Mouse (Mus musculus) neural tube, embryonic 14.5 days (tissue): ENCODE measurements around the gene Prss45. TPM values are rescaled to one million over a fixed set of nuclear protein-coding genes. Genes with fewer than 3 reads are reported as not detected.

Source experiments
- ATAC-seq: fragments of 200-750 bp; cut with Nextera tagmentation; 2 replicates; pipeline ENCODE4 v1.8.0; 2017; ENCODE audit warnings: low read depth, mild to moderate bottlenecking, moderate TSS enrichment, moderate library complexity
- H3K27ac ChIP-seq: fragments of 300-500 bp; sonication (generic); 2 replicates; pipeline ENCODE4 v1.5.1; 2014; ENCODE audit warnings: low read depth, mild to moderate bottlenecking, control low read depth, low read length, moderate library complexity, mixed read lengths
- H3K27me3 ChIP-seq: fragments of 300-500 bp; sonication (generic); 2 replicates; pipeline ENCODE4 v1.6.1; 2014; ENCODE audit warnings: low read length; ENCODE audit not compliant: control insufficient read depth, insufficient read depth
- H3K36me3 ChIP-seq: fragments of 300-500 bp; sonication (generic); 2 replicates; pipeline ENCODE4 v1.6.1; 2014; ENCODE audit warnings: low read length, mixed read lengths; ENCODE audit not compliant: control insufficient read depth, insufficient read depth
- H3K4me1 ChIP-seq: fragments of 300-500 bp; sonication (generic); 2 replicates; pipeline ENCODE4 v1.6.1; 2014; ENCODE audit warnings: low read length; ENCODE audit not compliant: control insufficient read depth, insufficient read depth
- H3K4me2 ChIP-seq: fragments of 300-500 bp; sonication (generic); 2 replicates; pipeline ENCODE4 v1.6.1; 2014; ENCODE audit warnings: mild to moderate bottlenecking, low read depth, low read length, control low read depth
- H3K4me3 ChIP-seq: fragments of 300-500 bp; sonication (generic); 2 replicates; pipeline ENCODE4 v1.5.1; 2014; ENCODE audit warnings: low read depth, low read length, control low read depth, mixed read lengths
- H3K9ac ChIP-seq: fragments of 300-500 bp; sonication (generic); replicated peaks from 2 replicates; pipeline ENCODE4 v1.6.1; 2014; ENCODE audit warnings: low read depth, mild to moderate bottlenecking, control low read depth, low read length, mixed read lengths
- H3K9me3 ChIP-seq: fragments of 300-500 bp; sonication (generic); 2 replicates; pipeline ENCODE4 v1.6.1; 2016; ENCODE audit warnings: low read length; ENCODE audit not compliant: control insufficient read depth
- WGBS: fragments of 180-500 bp; shearing (Covaris S2); extraction: QIAGEN DNeasy Blood & Tissue Kit; methylation state at CpG from one replicate; pipeline ENCODE4 v1.1.7; 2014; 5-methylcytosine and 5-hydroxymethylcytosine counted together
- polyA plus RNA-seq: library from polyadenylated mRNA; unstranded; fragments of >200 nt; fragmentation: Nextera tagmentation; extraction: Ambion mirVana; gene quantifications from 2 replicates; pipeline ENCODE4 v1.2.1, GENCODE M21; 2014

The Prss45 gene
- not detected in 2 replicates for polyA plus RNA-seq

DNA sequence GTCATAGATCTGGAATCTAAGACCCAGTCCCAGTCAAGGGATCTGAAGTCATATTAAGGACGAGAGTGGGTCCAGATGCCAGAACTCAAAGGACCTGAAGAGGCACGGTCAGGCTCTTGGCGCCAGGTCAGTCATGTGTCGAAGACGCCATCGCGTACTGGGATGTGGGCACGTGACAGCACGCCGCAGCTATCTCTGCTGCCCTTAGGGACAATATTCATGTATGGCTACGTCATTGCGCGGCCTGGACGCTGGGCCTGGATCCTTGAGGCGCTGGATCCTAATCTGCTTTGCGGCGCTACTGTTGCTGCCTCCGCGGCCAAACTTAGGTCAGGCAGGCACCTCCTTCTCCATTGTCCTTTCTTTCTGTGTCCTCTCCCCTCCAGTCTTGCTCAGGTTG, at the start of gene Prss45:
Prss45 (plus strand) TSS at position 178 of the 400 bp plus-strand sequence.
- Histone ChIP-seq H3K27me3 (no peaks in the 10 kb centered on the region), H3K27ac (no peak within 1 kb of the TSS), H3K4me1 (no peaks in the 10 kb centered on the region), H3K4me2 (no peak within 1 kb of the TSS), H3K4me3 (no peak within 1 kb of the TSS), H3K9me3 (no peaks in the 10 kb centered on the region), H3K36me3 (no peaks in the 10 kb centered on the region), H3K9ac (no peak within 1 kb of the TSS)
- ATAC-seq: no peak
- WGBS: 80% methylated on average over 19 of the region's 19 CpGs

DNA sequence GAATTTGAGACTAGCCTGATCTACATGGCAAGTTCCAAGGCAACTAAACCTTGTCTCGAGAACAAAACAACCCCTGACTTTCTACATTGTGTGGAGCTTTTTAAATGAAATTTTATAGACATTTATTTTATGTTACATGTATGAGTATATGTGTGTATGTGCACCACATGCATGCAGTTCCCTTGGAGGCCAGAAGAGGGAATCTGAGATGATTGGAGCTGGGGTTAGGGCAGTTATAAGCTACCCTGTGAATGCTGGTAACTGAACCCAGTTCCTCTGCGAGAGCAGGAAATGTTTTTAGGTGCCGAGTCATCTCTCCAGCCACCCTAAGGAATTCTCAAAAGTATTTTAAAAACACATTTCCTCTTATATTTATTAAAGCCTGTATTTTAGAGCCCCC, 46.2 kb upstream of the Prss45 start:
- no peaks in the 10 kb centered on the region for H3K9me3 ChIP-seq
- no peaks in the 10 kb centered on the region for H3K4me1 ChIP-seq
- ATAC-seq: no peak
- no peaks in the 10 kb centered on the region for H3K36me3 ChIP-seq
- no peaks in the 10 kb centered on the region for H3K27me3 ChIP-seq
- H3K4me2 ChIP-seq: no peak overlapping the region
- no peak overlapping the region for H3K27ac ChIP-seq
- no peak overlapping the region for H3K9ac ChIP-seq
- no peak overlapping the region for H3K4me3 ChIP-seq
- WGBS: 89% methylated on average over 3 of the region's 3 CpGs

- Histone ChIP-seq H3K4me2 (no peak overlapping the region), H3K9me3 (no peaks in the 10 kb centered on the region), H3K4me3 (no peak overlapping the region), H3K4me1 (no peaks in the 10 kb centered on the region), H3K27me3 (no peaks in the 10 kb centered on the region), H3K27ac (no peak overlapping the region), H3K9ac (no peak overlapping the region), H3K36me3 (no peaks in the 10 kb centered on the region)
- 75% methylated on average over 4 of the region's 4 CpGs for WGBS
- ATAC-seq: no peak
Measured at GRCm38 (mm10) chr9:110790462-110790861, 43.9 kb upstream of the Prss45 start.

DNA sequence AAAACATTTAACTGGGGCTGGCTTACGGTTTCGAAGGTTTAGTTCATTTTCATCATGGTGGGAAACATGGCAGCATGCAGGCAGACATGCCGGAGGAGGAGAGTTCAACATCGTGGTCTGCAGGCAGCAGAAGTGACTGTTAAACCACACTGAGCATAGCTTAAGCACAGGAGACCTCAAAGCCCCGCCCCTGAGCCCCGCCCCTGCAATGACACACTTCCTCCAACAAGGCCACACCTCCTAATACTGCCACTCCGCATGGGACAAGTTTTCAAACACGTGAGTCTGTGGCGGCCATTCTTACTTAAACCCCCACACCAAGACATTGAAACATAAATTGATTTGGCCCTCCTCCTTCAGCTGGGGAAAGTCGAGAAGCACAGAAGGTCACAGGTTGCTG, 37.4 kb upstream of the Prss45 start:
- no peaks in the 10 kb centered on the region for H3K9me3 ChIP-seq
- 87% methylated on average over 10 of the region's 10 CpGs for WGBS
- no peak for ATAC-seq

DNA sequence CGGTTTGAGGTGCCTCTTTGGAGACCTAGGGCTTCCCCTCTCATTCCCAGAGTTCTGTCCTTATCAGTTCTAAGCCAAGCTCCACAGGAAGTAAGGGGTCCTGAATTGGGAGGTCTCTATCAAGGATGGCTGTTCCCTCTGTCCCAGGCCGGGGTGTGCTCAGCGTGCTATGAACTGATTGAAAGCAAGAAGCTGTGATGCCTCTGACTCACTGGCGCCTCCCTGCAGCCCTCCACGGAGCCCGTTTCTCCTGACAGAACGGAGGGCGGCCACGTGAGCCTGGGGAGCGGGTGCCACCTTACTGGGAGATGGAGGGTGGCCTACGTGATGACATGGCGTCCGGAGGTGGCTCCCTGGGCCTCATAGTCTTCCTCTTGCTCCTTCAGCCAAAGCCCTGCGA, 36.5 kb upstream of the Prss45 start, which contains the start of gene Prss42:
Prss42 (plus strand) TSS at position 301 of the 400 bp plus-strand sequence.
- Histone ChIP-seq H3K9ac (no peak within 1 kb of the TSS), H3K27ac (no peak within 1 kb of the TSS), H3K36me3 (no peaks in the 10 kb centered on the region), H3K4me1 (no peaks in the 10 kb centered on the region), H3K27me3 (no peaks in the 10 kb centered on the region), H3K9me3 (no peaks in the 10 kb centered on the region), H3K4me2 (no peak within 1 kb of the TSS), H3K4me3 (no peak within 1 kb of the TSS)
- no peak for ATAC-seq
- 87% methylated on average over 14 of the region's 14 CpGs for WGBS

More for the DNA sequence above, 37.4 kb upstream of the Prss45 start:
- Histone ChIP-seq H3K4me3 (no peak overlapping the region), H3K27me3 (no peaks in the 10 kb centered on the region), H3K4me2 (no peak overlapping the region), H3K27ac (no peak overlapping the region), H3K36me3 (no peaks in the 10 kb centered on the region), H3K4me1 (no peaks in the 10 kb centered on the region), H3K9ac (no peak overlapping the region)

GRCm38 (mm10) chr9:110800834-110801479, 33.4 kb upstream of the Prss45 start:
- Histone ChIP-seq H3K9me3 (no peaks in the 10 kb centered on the region), H3K36me3 (no peaks in the 10 kb centered on the region), H3K4me2 (no peak overlapping the region), H3K4me1 (no peaks in the 10 kb centered on the region), H3K4me3 (no peak overlapping the region), H3K27me3 (no peaks in the 10 kb centered on the region), H3K27ac (no peak overlapping the region), H3K9ac (no peak overlapping the region)
- no peak for ATAC-seq
- WGBS: 90% methylated on average over 8 of the region's 8 CpGs

DNA sequence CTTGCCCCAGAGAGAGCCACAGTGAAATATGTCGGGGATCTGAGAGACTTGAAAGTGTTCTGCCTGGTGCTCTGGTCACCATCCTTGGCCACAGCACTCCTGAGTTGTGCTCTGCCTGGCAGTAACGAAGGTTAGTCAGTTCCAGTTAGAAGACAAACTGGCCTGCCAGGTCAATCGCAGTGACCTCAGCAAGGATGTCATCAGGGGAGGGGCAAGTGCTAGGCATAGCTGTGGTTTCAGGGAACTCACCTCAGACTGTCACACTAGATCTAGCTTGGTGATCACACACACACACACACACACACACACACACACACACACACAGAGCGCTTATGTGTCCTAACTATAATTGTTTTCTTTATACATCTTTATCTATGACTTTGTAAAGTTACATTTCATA, 31.1 kb upstream of the Prss45 start:
- Histone ChIP-seq H3K4me2 (no peak overlapping the region), H3K4me3 (no peak overlapping the region), H3K9ac (no peak overlapping the region), H3K36me3 (no peaks in the 10 kb centered on the region), H3K9me3 (no peaks in the 10 kb centered on the region), H3K4me1 (no peaks in the 10 kb centered on the region), H3K27ac (no peak overlapping the region), H3K27me3 (no peaks in the 10 kb centered on the region)
- ATAC-seq: no peak
- whole genome bisulfite sequencing: 75% methylated on average over 4 of the region's 4 CpGs

DNA sequence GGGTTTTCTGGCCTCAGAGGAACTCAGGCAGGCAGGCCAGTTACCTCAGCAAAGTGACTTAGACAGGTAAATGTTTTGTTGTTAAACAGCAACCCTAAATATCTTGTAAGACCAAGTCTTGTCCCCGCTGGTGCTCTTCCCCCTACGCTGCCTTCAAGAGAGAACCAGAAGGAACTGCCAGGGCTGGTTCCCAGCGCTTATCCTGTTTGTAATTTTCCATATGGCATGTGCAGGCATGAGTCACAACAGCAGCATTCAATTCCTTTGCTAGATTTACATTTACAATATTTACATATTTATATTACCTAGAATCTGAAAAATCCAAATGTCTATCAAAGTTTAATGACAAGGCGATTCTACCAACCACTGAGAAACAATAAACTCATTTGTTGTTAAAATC, 24.3 kb upstream of the Prss45 start:
- ATAC-seq: no peak
- H3K9me3 ChIP-seq: no peaks in the 10 kb centered on the region

GRCm38 (mm10) chr9:110813789-110814188, 20.6 kb upstream of the Prss45 start, which contains the start of gene Prss44:
Prss44 (plus strand) TSS chr9:110813994.
- Histone ChIP-seq H3K4me3 (no peak within 1 kb of the TSS), H3K9ac (no peak within 1 kb of the TSS), H3K27me3 (no peaks in the 10 kb centered on the region), H3K9me3 (no peaks in the 10 kb centered on the region), H3K4me1 (no peaks in the 10 kb centered on the region), H3K4me2 (no peak within 1 kb of the TSS), H3K36me3 (no peaks in the 10 kb centered on the region), H3K27ac (no peak within 1 kb of the TSS)
- WGBS: 65% methylated on average over 18 of the region's 18 CpGs
- no peak for ATAC-seq

More for the DNA sequence above, 24.3 kb upstream of the Prss45 start:
- Histone ChIP-seq H3K4me3 (no peak overlapping the region), H3K27me3 (no peaks in the 10 kb centered on the region), H3K4me2 (no peak overlapping the region), H3K9ac (no peak overlapping the region), H3K4me1 (no peaks in the 10 kb centered on the region), H3K27ac (no peak overlapping the region), H3K36me3 (no peaks in the 10 kb centered on the region)
- 91% methylated on average over 4 of the region's 4 CpGs for WGBS
